Mouse (Mus musculus) lung, postnatal 36 days (tissue): Measurements from ENCODE around the gene Fam228b.
"Not testable (repeated sequence)": the region's sequence is repeated elsewhere in the genome, so short reads cannot be mapped to it uniquely, and the experiment has no call there.

Experiments
- DNase-seq: peaks from one replicate; pipeline ENCODE4 v3.0.0; 2022; ENCODE audit warnings: mixed read lengths

The Fam228b gene

GRCm38 (mm10) chr12:4768492-4769332, at the start of gene Fam228b, which contains the start of gene Pfn4:
Gene Fam228b, minus strand, starts transcription at chr12:4769267.
Gene Pfn4, plus strand, starts transcription at chr12:4769022.
- DNase-seq: peak; percentile 97

GRCm38 (mm10) chr12:4817361-4818101, 48.5 kb upstream of the Fam228b start, which contains the start of gene Sf3b6:
Gene Sf3b6, plus strand, starts transcription at chr12:4817544.
- DNase-seq: peak; percentile 99

GRCm38 (mm10) chr12:4816680-4817360, 47.8 kb upstream of the Fam228b start:
- no peak for DNase-seq

- peak; percentile 28 for DNase-seq
Measured at GRCm38 (mm10) chr12:4813636-4814035, 44.6 kb upstream of the Fam228b start.

GRCm38 (mm10) chr12:4811705-4812104, 42.6 kb upstream of the Fam228b start:
- DNase-seq: no peak

GRCm38 (mm10) chr12:4811036-4811435, 42.0 kb upstream of the Fam228b start:
- no peak for DNase-seq

- not testable (repeated sequence) for DNase-seq
Measured at GRCm38 (mm10) chr12:4797471-4797870, 28.4 kb upstream of the Fam228b start.

- DNase-seq: no peak
Measured at GRCm38 (mm10) chr12:4793718-4794117, 24.7 kb upstream of the Fam228b start.

GRCm38 (mm10) chr12:4788128-4788527, 19.1 kb upstream of the Fam228b start:
- DNase-seq: not testable (repeated sequence)

GRCm38 (mm10) chr12:4784466-4784865, 15.4 kb upstream of the Fam228b start:
- DNase-seq: no peak

- no peak for DNase-seq
Measured at GRCm38 (mm10) chr12:4783598-4783997, 14.5 kb upstream of the Fam228b start.

- DNase-seq: not testable (repeated sequence)
Measured at GRCm38 (mm10) chr12:4781725-4782404, 12.8 kb upstream of the Fam228b start.

GRCm38 (mm10) chr12:4781270-4781669, 12.2 kb upstream of the Fam228b start:
- DNase-seq: no peak

- no peak for DNase-seq
Measured at GRCm38 (mm10) chr12:4780245-4780644, 11.2 kb upstream of the Fam228b start.

- DNase-seq: no peak
Measured at GRCm38 (mm10) chr12:4777734-4778133, 8.7 kb upstream of the Fam228b start.

GRCm38 (mm10) chr12:4775588-4775949, 6.5 kb upstream of the Fam228b start:
- DNase-seq: no peak

GRCm38 (mm10) chr12:4774895-4775587, 6.0 kb upstream of the Fam228b start:
- DNase-seq: no peak

- no peak for DNase-seq
Measured at GRCm38 (mm10) chr12:4769333-4769723, 261 bp upstream of the Fam228b start.

- no peak for DNase-seq
Measured at GRCm38 (mm10) chr12:4757060-4757459, 12.0 kb downstream of the Fam228b start.

- DNase-seq: not testable (repeated sequence)
Measured at GRCm38 (mm10) chr12:4754451-4754850, 14.6 kb downstream of the Fam228b start.

GRCm38 (mm10) chr12:4744486-4744885, 24.6 kb downstream of the Fam228b start:
- DNase-seq: no peak

- DNase-seq: no peak
Measured at GRCm38 (mm10) chr12:4742183-4742582, 26.9 kb downstream of the Fam228b start.
